19 mouse cellular contexts compared by ENCODE assay signal in the genomic region with DNA sequence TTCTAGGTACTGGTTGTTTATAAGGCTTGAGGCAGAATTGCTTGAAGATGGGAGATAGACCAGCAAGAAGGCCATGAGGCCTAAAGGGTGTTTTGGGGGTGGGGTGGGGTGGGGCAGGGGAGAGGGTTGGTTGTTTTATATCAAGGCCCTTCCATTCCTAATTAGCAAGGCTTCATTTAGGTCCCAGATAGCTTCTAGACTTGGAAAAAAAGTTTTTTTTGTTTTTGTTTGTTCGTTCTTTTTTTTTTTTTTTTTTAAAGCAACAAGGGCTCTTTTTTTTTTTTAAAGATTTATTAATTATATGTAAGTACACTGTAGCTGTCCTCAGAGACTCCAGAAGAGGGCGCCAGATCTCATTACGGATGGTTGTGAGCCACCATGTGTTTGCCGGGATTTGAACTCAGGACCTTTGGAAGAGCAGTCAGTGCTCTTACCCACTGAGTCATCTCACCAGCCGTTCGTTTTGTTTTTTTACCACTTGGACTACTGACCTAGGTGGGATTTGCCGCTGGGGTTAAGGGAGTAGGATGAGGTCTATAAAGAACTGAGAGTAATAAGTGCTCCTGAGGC. TPM values are rescaled to one million over a fixed set of nuclear protein-coding genes. Genes with fewer than 3 reads are reported as not detected.
A peak's percentile ranks its signal among the peaks of the same experiment; 100 is the strongest.
DNase-seq lines count a peak whose midpoint lies in the region; ATAC-seq and TF ChIP-seq lines count a peak whose summit lies in the region.
"Had no signal": no experiment of that assay in that cellular context is flagged by ENCODE, and none has a peak within 500 bp of the region (broad histone marks: within the 10 kb centered on the region; RNA-seq: fewer than 3 reads in every experiment).

No protein-coding gene starts in this region.

- no peak overlapping the region for H3K9ac ChIP-seq in midbrain, postnatal 0 days (replicated peaks; ENCODE audit: low read length, poor library complexity, severe bottlenecking)
- no peak overlapping the region for H3K9ac ChIP-seq in stomach, postnatal 0 days (ENCODE audit: low read length)
- H3K9ac ChIP-seq: forebrain, embryonic 15.5 days; limb, embryonic 13.5 days had no signal

- no peak overlapping the region for H3K4me3 ChIP-seq in gastrocnemius, adult 2 months
- H3K4me3 ChIP-seq in midbrain, postnatal 0 days (ENCODE audit: low read depth, low read length) = no peak overlapping the region
- no peak overlapping the region for H3K4me3 ChIP-seq in midbrain, embryonic 10.5 days
- no peak overlapping the region for H3K4me3 ChIP-seq in stomach, postnatal 0 days (ENCODE audit: low read depth, low read length)
- H3K4me3 ChIP-seq: forebrain, embryonic 15.5 days; limb, embryonic 13.5 days; myocyte had no signal

- ATAC-seq in midbrain, postnatal 0 days (ENCODE audit: low FRiP score) = no peak
- no peak for ATAC-seq in stomach, postnatal 0 days (ENCODE audit: low FRiP score, low TSS enrichment)
- ATAC-seq: activated CD4-positive, CD25-positive, alpha-beta regulatory T cell, adult 4 months; forebrain, embryonic 15.5 days; inflammation-experienced regulatory T-cells, adult 6 months had no signal

- TF ChIP-seq EP300 in stomach, postnatal 0 days (optimal IDR thresholded peaks at IDR 0.05) = no peak

- no peak overlapping the region for H3K27ac ChIP-seq in gastrocnemius, adult 2 months
- no peak overlapping the region for H3K27ac ChIP-seq in midbrain, postnatal 0 days (ENCODE audit: low read depth, low read length)
- no peak overlapping the region for H3K27ac ChIP-seq in midbrain, embryonic 10.5 days (replicated peaks)
- no peak overlapping the region for H3K27ac ChIP-seq in stomach, postnatal 0 days (replicated peaks)
- H3K27ac ChIP-seq: forebrain, embryonic 15.5 days; limb, embryonic 13.5 days had no signal

- TF ChIP-seq CTCF in gastrocnemius, adult 2 months (IDR thresholded peaks at IDR 0.05) = peak; percentile 29
- peak; percentile 24; the same call in 1 of the 2 replicates for TF ChIP-seq CTCF in midbrain, postnatal 0 days (IDR thresholded peaks at IDR 0.05)
- peak; percentile 47 for TF ChIP-seq CTCF in stomach, postnatal 0 days (IDR thresholded peaks at IDR 0.05; ENCODE audit: low read depth)

- 87% methylated on average over 7 of the region's 7 CpGs for WGBS in midbrain, postnatal 0 days
- WGBS in midbrain, embryonic 10.5 days = 87% methylated on average over 7 of the region's 7 CpGs
- 85% methylated on average over 7 of the region's 7 CpGs for WGBS in stomach, postnatal 0 days

- H3K4me2 ChIP-seq in midbrain, postnatal 0 days (ENCODE audit: low read depth, low read length, poor library complexity, severe bottlenecking) = no peak overlapping the region
- no peak overlapping the region for H3K4me2 ChIP-seq in stomach, postnatal 0 days (replicated peaks; ENCODE audit: low read depth)
- H3K4me2 ChIP-seq: forebrain, embryonic 15.5 days; heart, embryonic 11.5 days; limb, embryonic 13.5 days; midbrain, embryonic 11.5 days had no signal

- 0 out of 2 replicates have a peak, but pooled peaks cover 3% of the 10 kb centered on the region for H3K36me3 ChIP-seq in midbrain, postnatal 0 days (ENCODE audit: insufficient read depth, low read length)
- peaks cover 50% of the 10 kb centered on the region for H3K36me3 ChIP-seq in midbrain, embryonic 10.5 days
- H3K36me3 ChIP-seq in stomach, postnatal 0 days (ENCODE audit: control insufficient read depth, insufficient read depth, low read length) = no peaks in the 10 kb centered on the region; the same call in 1 of the 2 replicates

- H3K9me3 ChIP-seq in midbrain, postnatal 0 days (ENCODE audit: low read length) = no peaks in the 10 kb centered on the region
- H3K9me3 ChIP-seq in midbrain, embryonic 10.5 days (replicated peaks) = no peaks in the 10 kb centered on the region
- no peaks in the 10 kb centered on the region for H3K9me3 ChIP-seq in stomach, postnatal 0 days (ENCODE audit: control insufficient read depth, low read length)
- H3K9me3 ChIP-seq: forebrain, embryonic 15.5 days; limb, embryonic 13.5 days had no signal

- DNase-seq in gastrocnemius, adult 2 months = no peak
- no peak for DNase-seq in gastrocnemius, postnatal 25 days
- DNase-seq in kidney, postnatal 4 days = peak; percentile 9 to 19
- DNase-seq in kidney, postnatal 14 days = no peak
- DNase-seq in midbrain, postnatal 0 days (ENCODE audit: low spot score) = no peak
- no peak for DNase-seq in midbrain, embryonic 10.5 days (ENCODE audit: low spot score)
- DNase-seq in stomach, postnatal 0 days (ENCODE audit: low spot score) = no peak
- no peak for DNase-seq in urinary bladder, postnatal 36 days (ENCODE audit: low spot score in 2 of 2)
- DNase-seq: retina, postnatal 1 day had no signal

- intact Hi-C loops in gastrocnemius, adult 2 months (cut with DNase I) = loop anchor here (2.0 kb wide), 1 partner anchor 21 kb away; no protein-coding TSS in a partner anchor

- H3K27me3 ChIP-seq in midbrain, postnatal 0 days (ENCODE audit: insufficient read depth, low read length) = no peaks in the 10 kb centered on the region
- H3K27me3 ChIP-seq in midbrain, embryonic 10.5 days (ENCODE audit: low read depth, poor library complexity, severe bottlenecking) = no peaks in the 10 kb centered on the region
- no peaks in the 10 kb centered on the region for H3K27me3 ChIP-seq in stomach, postnatal 0 days (ENCODE audit: control insufficient read depth, insufficient read depth, low read length)
- H3K27me3 ChIP-seq: forebrain, embryonic 15.5 days; limb, embryonic 13.5 days had no signal

- no peaks in the 10 kb centered on the region for H3K4me1 ChIP-seq in midbrain, postnatal 0 days (ENCODE audit: insufficient read depth, low read length)
- no peaks in the 10 kb centered on the region for H3K4me1 ChIP-seq in midbrain, embryonic 10.5 days
- H3K4me1 ChIP-seq in stomach, postnatal 0 days (replicated peaks; ENCODE audit: control insufficient read depth, insufficient read depth) = no peaks in the 10 kb centered on the region
- H3K4me1 ChIP-seq: limb, embryonic 13.5 days had no signal

RNA-seq across cellular contexts. Expression of a gene that starts 26.9 kb away (rescaled TPM):
- total RNA-seq in gastrocnemius, adult 2 months (2021) = 10 to 100 TPM; 48.8 to 75.8 TPM
- total RNA-seq in gastrocnemius, postnatal 25 days (2021) = 10 to 100 TPM; 59.1 to 72.0 TPM
- 405 and 431 TPM in 2 replicates for total RNA-seq in midbrain, postnatal 0 days (2014; rRNA removed)
- polyA plus RNA-seq in midbrain, postnatal 0 days (2015; fragmentation: Nextera tagmentation; extraction: Ambion mirVana) = 1,405 and 1,414 TPM in 2 replicates
- 630 and 714 TPM in 2 replicates for polyA plus RNA-seq in midbrain, embryonic 10.5 days (2016; fragmentation: Nextera tagmentation; extraction: Ambion mirVana)
- 263 and 272 TPM in 2 replicates for polyA plus RNA-seq in stomach, postnatal 0 days (2015; fragmentation: Nextera tagmentation; extraction: Ambion mirVana)

RNA-seq across cellular contexts. Expression of a gene that starts 44.1 kb away (rescaled TPM):
- 10 to 100 TPM; 16.4 to 21.5 TPM for total RNA-seq in gastrocnemius, adult 2 months (2021)
- total RNA-seq in gastrocnemius, postnatal 25 days (2021) = 10 to 100 TPM; 17.3 to 19.2 TPM
- total RNA-seq in midbrain, postnatal 0 days (2014; rRNA removed) = 69.1 and 81.6 TPM in 2 replicates
- 48.2 and 56.6 TPM in 2 replicates for polyA plus RNA-seq in midbrain, postnatal 0 days (2015; fragmentation: Nextera tagmentation; extraction: Ambion mirVana)
- polyA plus RNA-seq in midbrain, embryonic 10.5 days (2016; fragmentation: Nextera tagmentation; extraction: Ambion mirVana) = 105 and 110 TPM in 2 replicates
- polyA plus RNA-seq in stomach, postnatal 0 days (2015; fragmentation: Nextera tagmentation; extraction: Ambion mirVana) = 75.2 and 78.4 TPM in 2 replicates

RNA-seq across cellular contexts. Expression of a gene that starts 49.1 kb away (rescaled TPM):
- total RNA-seq in gastrocnemius, adult 2 months (2021) = 100 to 1,000 TPM; 215 to 248 TPM
- 100 to 1,000 TPM; 262 to 263 TPM for total RNA-seq in gastrocnemius, postnatal 25 days (2021)
- total RNA-seq in midbrain, postnatal 0 days (2014; rRNA removed) = 1.5 and 2.1 TPM in 2 replicates
- polyA plus RNA-seq in midbrain, postnatal 0 days (2015; fragmentation: Nextera tagmentation; extraction: Ambion mirVana) = 0.33 TPM in 1 of 2 replicates, not detected in the other
- 0.14 TPM in 1 of 2 replicates, not detected in the other for polyA plus RNA-seq in midbrain, embryonic 10.5 days (2016; fragmentation: Nextera tagmentation; extraction: Ambion mirVana)
- polyA plus RNA-seq in stomach, postnatal 0 days (2015; fragmentation: Nextera tagmentation; extraction: Ambion mirVana) = 0.21 TPM in 1 of 2 replicates, not detected in the other
- total RNA-seq: hematopoietic stem cell, adult 5-6 weeks; neutrophil, adult 5-6 weeks had no signal
- polyA plus RNA-seq: activated CD4-positive, CD25-positive, alpha-beta regulatory T cell, adult 4 months; heart, embryonic 11.5 days; inflammation-experienced regulatory T-cells, adult 6 months; limb, embryonic 13.5 days; midbrain, embryonic 11.5 days; myocyte; stomach, embryonic 14.5 days had no signal

Comparison
In these comparisons a context has a peak if more than half of its experiments do, and no peak if none do; other contexts are left out.
1. DNase-seq: peak in kidney, postnatal 4 days (2 of 2); none in gastrocnemius, adult 2 months (single experiment), gastrocnemius, postnatal 25 days (single experiment), kidney, postnatal 14 days (single experiment), midbrain, postnatal 0 days (single experiment), midbrain, embryonic 10.5 days (single experiment), stomach, postnatal 0 days (single experiment) and urinary bladder, postnatal 36 days (0 of 2).
2. RNA of a gene that starts 49.1 kb away (total RNA-seq): 262 to 263 TPM in gastrocnemius, postnatal 25 days and 215 to 248 TPM in gastrocnemius, adult 2 months; 1.5 to 2.1 TPM in midbrain, postnatal 0 days; every median in the first group is over 10 times any median in the second.
3. Peak in every context shown above with its lines, with median percentiles within 50 percentile points of each other: CTCF ChIP-seq.